Mouse (Mus musculus): ENCODE measurements at regions not wholly inside any gene's neighbourhood (a gene's known extent, or its start where the extent isn't known, plus 50 kb on each side); places are given as distances from the start of the nearest gene placed in this dataset.

DNA sequence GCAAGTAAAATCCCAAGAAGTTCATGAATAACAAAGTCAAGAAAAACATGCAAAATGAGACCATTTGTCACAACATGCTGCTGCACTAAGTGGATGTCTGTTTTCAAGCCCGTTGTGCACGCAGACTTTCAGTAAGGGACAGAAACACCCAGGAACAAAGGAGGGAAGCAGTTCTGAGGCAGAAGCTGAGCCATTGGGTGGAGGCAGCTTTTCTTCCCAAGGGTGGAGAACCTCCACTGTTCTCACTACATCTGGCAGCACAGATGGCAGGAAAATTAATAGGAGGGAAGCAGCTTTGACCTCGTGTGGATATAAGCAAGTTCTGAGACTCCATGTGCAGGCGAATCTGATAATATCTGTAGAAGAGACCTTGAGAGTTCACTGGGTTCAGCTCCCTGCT is 1529.3 kb downstream of the Efnb2 start:
- Histone ChIP-seq H3K4me1 (ENCODE audit: insufficient read depth) (no peaks in the 10 kb centered on the region), H3K27ac (ENCODE audit: low read depth) (no peak overlapping the region), H3K4me3 (ENCODE audit: low read depth, low read length) (no peak overlapping the region), H3K9ac (no peak overlapping the region), H3K9me3 (ENCODE audit: low read depth, low read length) (no peaks in the 10 kb centered on the region), H3K4me2 (no peak overlapping the region), H3K27me3 (ENCODE audit: insufficient read depth, low read length) (no peaks in the 10 kb centered on the region), H3K36me3 (ENCODE audit: insufficient read depth) (no peaks in the 10 kb centered on the region)
- no peak for ATAC-seq (ENCODE audit: insufficient read depth)
- WGBS = 30% methylated on average over 4 of the region's 4 CpGs
- no peak for TF ChIP-seq CTCF (IDR thresholded peaks at IDR 0.05; ENCODE audit: low read depth)
- no peak for DNase-seq

DNA sequence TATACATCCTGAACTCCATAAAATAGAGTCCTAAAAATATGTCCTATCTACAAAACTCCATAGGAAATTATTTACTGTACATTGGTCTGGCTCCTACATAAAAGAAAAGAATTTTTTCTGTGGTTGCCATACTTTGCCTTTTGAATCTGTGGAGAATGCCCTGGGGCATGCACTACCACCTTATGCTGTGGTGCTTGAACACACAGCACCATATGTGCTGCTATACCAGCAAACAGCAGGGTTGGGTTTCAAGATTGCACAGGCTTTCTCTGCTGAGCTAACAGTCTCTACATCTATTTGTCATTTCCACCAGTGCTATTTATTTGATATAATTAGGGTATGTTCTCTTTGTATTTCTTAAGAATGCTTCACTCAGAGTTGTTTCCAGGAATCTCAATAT is 1552.2 kb downstream of the Efnb2 start:
- ATAC-seq (ENCODE audit: insufficient read depth) (no peak), DNase-seq (no peak)
- TF ChIP-seq CTCF (IDR thresholded peaks at IDR 0.05; ENCODE audit: low read depth) = no peak
- H3K27me3 ChIP-seq (ENCODE audit: insufficient read depth, low read length) = no peaks in the 10 kb centered on the region
- H3K4me2 ChIP-seq = no peak overlapping the region
- no peaks in the 10 kb centered on the region for H3K4me1 ChIP-seq (ENCODE audit: insufficient read depth)
- no peaks in the 10 kb centered on the region for H3K36me3 ChIP-seq (ENCODE audit: insufficient read depth)
- H3K4me3 ChIP-seq (ENCODE audit: low read depth, low read length) = no peak overlapping the region
- no peak overlapping the region for H3K9ac ChIP-seq
- H3K27ac ChIP-seq (ENCODE audit: low read depth) = no peak overlapping the region
- H3K9me3 ChIP-seq (ENCODE audit: low read depth, low read length) = no peaks in the 10 kb centered on the region

DNA sequence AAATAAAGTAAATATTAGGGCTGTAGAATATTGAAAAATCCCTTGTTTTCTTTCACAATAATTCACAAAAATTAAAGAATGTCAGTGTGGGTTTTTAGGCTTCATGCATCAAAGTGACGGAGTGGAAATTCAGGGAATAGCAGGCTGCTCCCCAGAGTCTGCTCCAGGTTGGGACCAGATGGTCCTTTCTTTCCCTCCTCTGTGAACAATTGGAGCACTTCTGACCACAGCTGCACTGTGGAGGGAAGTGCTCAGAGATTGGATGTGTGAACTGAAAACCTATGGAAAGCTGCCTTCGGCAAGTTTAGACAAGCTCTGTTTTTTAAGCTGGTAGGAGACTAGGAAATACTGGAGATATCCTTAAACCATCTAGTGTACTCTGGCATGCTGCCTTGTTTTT is 1563.5 kb downstream of the Efnb2 start:
- Histone ChIP-seq H3K4me1 (ENCODE audit: insufficient read depth) (no peaks in the 10 kb centered on the region), H3K36me3 (ENCODE audit: insufficient read depth) (no peaks in the 10 kb centered on the region), H3K27me3 (ENCODE audit: insufficient read depth, low read length) (no peaks in the 10 kb centered on the region), H3K9me3 (ENCODE audit: low read depth, low read length) (no peaks in the 10 kb centered on the region), H3K9ac (no peak overlapping the region), H3K27ac (ENCODE audit: low read depth) (no peak overlapping the region), H3K4me3 (ENCODE audit: low read depth, low read length) (no peak overlapping the region), H3K4me2 (no peak overlapping the region)
- no peak for TF ChIP-seq CTCF (IDR thresholded peaks at IDR 0.05; ENCODE audit: low read depth)
- DNase-seq (peak; percentile 18), ATAC-seq (ENCODE audit: insufficient read depth) (no peak)
- WGBS = 51% methylated on average over 2 of the region's 2 CpGs

DNA sequence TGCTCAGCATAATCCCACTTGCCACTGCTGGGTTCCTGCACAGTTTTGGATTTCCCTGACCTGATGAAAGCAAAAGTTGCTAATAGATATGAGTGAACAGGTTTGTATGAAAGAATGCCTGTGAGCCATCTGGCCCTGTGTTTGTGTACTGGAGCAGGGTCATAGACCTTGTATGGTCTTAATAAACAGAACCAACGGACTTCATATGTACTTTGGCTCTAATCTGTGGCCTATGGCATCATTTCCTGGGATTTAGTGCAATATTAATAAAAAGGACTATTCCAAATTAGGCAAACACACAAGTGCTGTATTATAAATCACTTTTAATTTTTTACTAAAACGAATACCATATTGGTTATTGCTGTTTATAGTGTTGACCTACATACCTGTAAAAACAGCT is 1568.2 kb downstream of the Efnb2 start:
- DNase-seq (no peak), ATAC-seq (ENCODE audit: insufficient read depth) (no peak)
- Histone ChIP-seq H3K4me2 (no peak overlapping the region), H3K4me3 (ENCODE audit: low read depth, low read length) (no peak overlapping the region), H3K36me3 (ENCODE audit: insufficient read depth) (no peaks in the 10 kb centered on the region), H3K4me1 (ENCODE audit: insufficient read depth) (no peaks in the 10 kb centered on the region), H3K27ac (ENCODE audit: low read depth) (no peak overlapping the region), H3K9ac (no peak overlapping the region), H3K27me3 (ENCODE audit: insufficient read depth, low read length) (no peaks in the 10 kb centered on the region), H3K9me3 (ENCODE audit: low read depth, low read length) (no peaks in the 10 kb centered on the region)
- 49% methylated on average over 2 of the region's 2 CpGs for WGBS
- no peak for TF ChIP-seq CTCF (IDR thresholded peaks at IDR 0.05; ENCODE audit: low read depth)

DNA sequence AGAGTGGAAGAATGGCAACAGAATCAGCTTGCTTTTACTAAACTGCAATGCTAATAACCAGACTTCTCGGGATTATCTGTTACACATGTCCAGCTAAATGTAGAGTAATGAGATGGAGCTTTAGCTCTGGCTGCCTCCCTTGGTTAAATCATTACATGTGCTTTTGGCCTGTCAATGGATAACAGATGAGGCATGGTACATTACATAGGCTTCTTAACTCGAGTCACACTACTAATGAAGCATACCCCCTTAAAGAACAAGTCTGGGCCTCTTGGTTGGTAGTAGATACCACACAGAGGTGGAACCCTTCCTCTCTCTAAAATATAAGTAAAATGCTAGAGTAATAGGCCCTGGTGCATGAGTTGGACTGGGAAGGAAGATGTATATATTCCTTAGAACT is 1572.9 kb downstream of the Efnb2 start:
- no peaks in the 10 kb centered on the region for H3K9me3 ChIP-seq (ENCODE audit: low read depth, low read length)
- H3K27ac ChIP-seq (ENCODE audit: low read depth) = no peak overlapping the region
- H3K4me1 ChIP-seq (ENCODE audit: insufficient read depth) = no peaks in the 10 kb centered on the region
- no peak overlapping the region for H3K4me3 ChIP-seq (ENCODE audit: low read depth, low read length)
- 65% methylated on average over 2 of the region's 2 CpGs for WGBS
- no peaks in the 10 kb centered on the region for H3K27me3 ChIP-seq (ENCODE audit: insufficient read depth, low read length)
- no peak for TF ChIP-seq CTCF (IDR thresholded peaks at IDR 0.05; ENCODE audit: low read depth)
- DNase-seq = no peak
- no peaks in the 10 kb centered on the region for H3K36me3 ChIP-seq (ENCODE audit: insufficient read depth)
- H3K9ac ChIP-seq = no peak overlapping the region
- ATAC-seq (ENCODE audit: insufficient read depth) = no peak
- no peak overlapping the region for H3K4me2 ChIP-seq

DNA sequence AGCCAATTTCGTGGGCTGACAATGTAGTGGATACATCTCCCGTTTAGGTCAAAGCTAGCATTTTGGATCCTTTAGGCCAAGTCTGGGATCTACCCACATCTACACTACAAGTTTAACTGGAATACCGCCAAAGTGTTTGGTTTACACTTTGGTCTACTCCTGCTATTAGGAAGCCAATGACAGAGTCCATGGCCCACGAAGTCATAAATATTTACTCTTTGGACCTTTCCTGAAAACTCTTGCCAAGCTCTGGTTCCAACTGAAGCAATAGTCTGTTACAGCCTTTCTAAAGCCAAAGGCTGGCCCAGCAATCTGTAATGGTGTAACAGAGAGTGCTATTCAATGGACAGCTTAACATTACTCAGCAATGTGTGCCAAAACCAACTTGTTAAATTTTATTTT is 1600.8 kb downstream of the Efnb2 start:
- Histone ChIP-seq H3K27me3 (ENCODE audit: insufficient read depth, low read length) (no peaks in the 10 kb centered on the region), H3K9me3 (ENCODE audit: low read depth, low read length) (no peaks in the 10 kb centered on the region), H3K27ac (ENCODE audit: low read depth) (0 out of 2 replicates have a peak overlapping the region, but pooled peaks have one; percentile 27), H3K36me3 (ENCODE audit: insufficient read depth) (no peaks in the 10 kb centered on the region), H3K4me2 (no peak overlapping the region), H3K4me1 (ENCODE audit: insufficient read depth) (no peaks in the 10 kb centered on the region), H3K4me3 (ENCODE audit: low read depth, low read length) (no peak overlapping the region), H3K9ac (no peak overlapping the region)
- ATAC-seq (ENCODE audit: insufficient read depth) (peak; percentile 95), DNase-seq (peak; percentile 92)
- TF ChIP-seq CTCF (IDR thresholded peaks at IDR 0.05; ENCODE audit: low read depth) = no peak
- 48% methylated on average over 4 of the region's 4 CpGs for WGBS

DNA sequence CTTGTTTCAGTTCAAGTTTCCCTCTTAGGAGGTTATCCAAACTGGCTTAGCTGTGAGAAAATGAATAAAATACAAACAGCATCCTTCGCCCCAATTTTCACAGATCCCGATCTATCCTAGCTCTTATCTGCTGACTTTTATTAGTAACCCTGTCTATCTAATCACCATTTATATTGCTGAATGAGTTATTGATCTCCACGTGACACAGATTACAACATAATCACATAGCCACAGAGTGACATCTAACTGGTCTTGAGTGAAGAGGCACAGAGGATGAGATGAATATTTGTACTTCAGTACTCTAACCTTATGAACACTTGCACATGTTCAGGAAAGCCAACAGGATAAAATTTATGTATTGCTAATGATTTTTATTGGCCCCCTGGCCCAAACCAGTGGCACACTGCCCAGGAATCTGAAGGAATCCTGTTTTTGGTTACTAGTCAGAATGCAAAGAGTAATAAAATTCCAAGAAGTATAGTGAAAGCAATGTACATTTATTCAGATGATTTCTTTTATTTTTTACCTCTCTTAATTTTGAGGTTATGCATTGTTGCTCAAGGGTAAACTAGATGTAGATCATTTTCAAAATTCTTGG is 1634.7 kb downstream of the Efnb2 start:
- TF ChIP-seq CTCF (IDR thresholded peaks at IDR 0.05; ENCODE audit: low read depth) = no peak
- no peak overlapping the region for H3K27ac ChIP-seq (ENCODE audit: low read depth)
- no peaks in the 10 kb centered on the region for H3K9me3 ChIP-seq (ENCODE audit: low read depth, low read length)
- no peaks in the 10 kb centered on the region for H3K27me3 ChIP-seq (ENCODE audit: insufficient read depth, low read length)
- no peaks in the 10 kb centered on the region for H3K4me1 ChIP-seq (ENCODE audit: insufficient read depth)
- 67% methylated on average over 3 of the region's 3 CpGs for WGBS
- DNase-seq (peak; percentile 37), ATAC-seq (ENCODE audit: insufficient read depth) (no peak)
- H3K4me2 ChIP-seq = no peak overlapping the region
- no peaks in the 10 kb centered on the region for H3K36me3 ChIP-seq (ENCODE audit: insufficient read depth)
- no peak overlapping the region for H3K4me3 ChIP-seq (ENCODE audit: low read depth, low read length)
- H3K9ac ChIP-seq = no peak overlapping the region

DNA sequence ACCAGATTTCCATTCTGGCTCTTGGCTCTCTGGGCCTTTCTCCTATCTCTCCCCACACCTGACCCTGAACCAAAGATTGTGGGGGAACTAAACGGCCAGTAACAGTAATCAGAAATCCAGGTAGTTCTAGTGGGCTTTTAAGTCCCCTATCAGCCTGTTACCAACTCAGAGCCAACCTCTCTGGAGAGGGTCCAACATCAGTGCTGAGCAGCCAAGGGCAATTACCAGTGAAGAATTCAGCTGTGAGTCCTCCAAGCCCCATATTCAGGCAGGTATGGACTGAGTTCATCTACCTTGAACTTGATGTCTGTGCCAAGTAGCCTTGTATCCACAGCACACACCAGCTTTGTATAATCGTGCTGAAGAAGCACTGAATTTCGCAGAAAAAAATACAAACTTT is 1636.7 kb downstream of the Efnb2 start:
- Histone ChIP-seq H3K27me3 (ENCODE audit: insufficient read depth, low read length) (no peaks in the 10 kb centered on the region), H3K4me2 (no peak overlapping the region), H3K27ac (ENCODE audit: low read depth) (no peak overlapping the region), H3K4me1 (ENCODE audit: insufficient read depth) (no peaks in the 10 kb centered on the region), H3K36me3 (ENCODE audit: insufficient read depth) (no peaks in the 10 kb centered on the region), H3K9me3 (ENCODE audit: low read depth, low read length) (no peaks in the 10 kb centered on the region), H3K4me3 (ENCODE audit: low read depth, low read length) (no peak overlapping the region), H3K9ac (no peak overlapping the region)
- no peak for ATAC-seq (ENCODE audit: insufficient read depth)
- TF ChIP-seq CTCF (IDR thresholded peaks at IDR 0.05; ENCODE audit: low read depth) = no peak
- WGBS = 83% methylated on average over 3 of the region's 3 CpGs
- no peak for DNase-seq
